Mouse (Mus musculus) CD4-positive, CD25-positive, alpha-beta regulatory T cell, adult 4 months (primary cell): ENCODE data around the gene Ebf1. TPM values are rescaled to one million over a fixed set of nuclear protein-coding genes. Genes with fewer than 3 reads are reported as not detected.

Experiments used
- ATAC-seq: one replicate; pipeline ENCODE4 v1.8.0; 2017
- polyA plus RNA-seq, 2 experiments: library from polyadenylated mRNA; unstranded; fragments of 100-300 nt; shearing (Covaris generic); gene quantifications; one replicate each; pipeline ENCODE4 v1.2.1; 2017

Ebf1 gene
- polyA plus RNA-seq, 2 experiments from 2014 or later, result 0.30 to 3.9 TPM

- ATAC-seq, result no peak
These were observed 88.7 kb downstream of the Ebf1 start for GRCm38 (mm10) chr11:44705811-44706210.

- no peak for ATAC-seq
These were observed 89.3 kb downstream of the Ebf1 start for GRCm38 (mm10) chr11:44706386-44706785.

GRCm38 (mm10) chr11:44707381-44708289 lies 90.5 kb downstream of the Ebf1 start:
- ATAC-seq, result no peak

- ATAC-seq, result no peak
These were observed 91.2 kb downstream of the Ebf1 start for GRCm38 (mm10) chr11:44708290-44708685.

GRCm38 (mm10) chr11:44709073-44709618 lies 92.0 kb downstream of the Ebf1 start:
- ATAC-seq, result no peak

- ATAC-seq, result no peak
These were observed 92.8 kb downstream of the Ebf1 start for GRCm38 (mm10) chr11:44709869-44710460.

- no peak for ATAC-seq
These were observed 93.7 kb downstream of the Ebf1 start for GRCm38 (mm10) chr11:44710861-44711260.

- no peak for ATAC-seq
These were observed 97.1 kb downstream of the Ebf1 start for GRCm38 (mm10) chr11:44714188-44714587.

GRCm38 (mm10) chr11:44715776-44716175 lies 98.7 kb downstream of the Ebf1 start:
- ATAC-seq, result no peak

- ATAC-seq, result no peak
These were observed 99.8 kb downstream of the Ebf1 start for GRCm38 (mm10) chr11:44716928-44717327.

- no peak for ATAC-seq
These were observed 100.5 kb downstream of the Ebf1 start for GRCm38 (mm10) chr11:44717636-44718035.

GRCm38 (mm10) chr11:44721976-44722375 lies 104.9 kb downstream of the Ebf1 start:
- ATAC-seq, result no peak

- no peak for ATAC-seq
These were observed 106.9 kb downstream of the Ebf1 start for GRCm38 (mm10) chr11:44723950-44724502.

GRCm38 (mm10) chr11:44725732-44726131 lies 108.6 kb downstream of the Ebf1 start:
- no peak for ATAC-seq

- ATAC-seq, result no peak
These were observed 110.3 kb downstream of the Ebf1 start for GRCm38 (mm10) chr11:44727376-44727775.

- no peak for ATAC-seq
These were observed 110.7 kb downstream of the Ebf1 start for GRCm38 (mm10) chr11:44727821-44728220.

- ATAC-seq, result no peak
These were observed 111.2 kb downstream of the Ebf1 start for GRCm38 (mm10) chr11:44728271-44728670.

- ATAC-seq, result no peak
These were observed 112.8 kb downstream of the Ebf1 start for GRCm38 (mm10) chr11:44729931-44730330.

- no peak for ATAC-seq
These were observed 114.6 kb downstream of the Ebf1 start for GRCm38 (mm10) chr11:44731763-44732162.

- ATAC-seq, result no peak
These were observed 116.2 kb downstream of the Ebf1 start for GRCm38 (mm10) chr11:44733276-44733675.

- ATAC-seq, result no peak
These were observed 120.9 kb downstream of the Ebf1 start for GRCm38 (mm10) chr11:44738046-44738445.

GRCm38 (mm10) chr11:44738820-44739219 lies 121.7 kb downstream of the Ebf1 start:
- ATAC-seq, result no peak

GRCm38 (mm10) chr11:44740278-44741041 lies 123.3 kb downstream of the Ebf1 start:
- ATAC-seq, result no peak
